Mouse (Mus musculus): ENCODE data around the gene Pde4b.

DNA sequence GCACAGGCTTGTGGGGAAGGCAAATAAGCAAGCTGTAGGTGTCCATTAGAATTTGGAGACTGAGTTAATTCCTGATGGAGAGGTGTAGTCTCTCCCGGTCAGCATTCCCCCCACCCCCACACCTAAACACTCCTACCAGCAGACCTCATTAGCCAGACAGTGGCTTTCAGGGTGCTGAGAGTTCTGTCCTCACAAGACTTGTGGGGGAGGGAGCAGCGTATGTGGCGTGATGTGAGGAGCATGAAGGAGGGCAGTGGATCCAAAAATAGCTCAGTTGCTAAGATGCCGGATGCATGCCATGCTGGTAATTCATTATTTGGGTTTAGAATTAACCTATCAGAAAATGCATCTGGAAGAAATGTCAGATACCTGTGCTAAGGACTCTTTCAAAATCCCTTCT, 321.6 kb downstream of the Pde4b start:
- TF ChIP-seq CTCF (IDR thresholded peaks at IDR 0.05; ENCODE audit: borderline replicate concordance, insufficient read depth, low read length) (no peak), POLR2A (IDR thresholded peaks at IDR 0.05; ENCODE audit: low read depth, low read length) (no peak)
